In the genomic region with DNA sequence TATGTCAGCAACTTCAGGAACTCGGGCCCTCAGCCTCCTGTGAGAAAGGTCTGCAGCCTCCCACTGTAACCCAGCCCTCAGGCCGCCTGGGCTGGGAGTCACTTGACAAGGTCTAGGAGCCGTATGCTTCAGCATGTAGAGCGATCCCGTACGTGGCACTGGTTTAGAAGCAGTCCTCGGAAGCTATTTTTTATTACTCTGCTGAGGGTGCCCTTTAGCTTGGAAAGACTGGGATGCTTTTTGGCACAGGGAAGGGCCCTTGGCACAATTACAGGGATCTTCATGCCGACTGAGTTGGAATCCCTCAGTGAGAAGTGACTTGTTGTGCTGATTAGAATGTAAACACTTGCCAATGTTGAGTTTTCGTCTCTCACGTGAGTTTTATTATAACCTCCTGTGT, we compare ENCODE assay signal across 8 mouse cellular contexts.
A peak's percentile ranks its signal among the peaks of the same experiment; 100 is the strongest.
DNase-seq lines count a peak whose midpoint lies in the region; ATAC-seq and TF ChIP-seq lines count a peak whose summit lies in the region.

No protein-coding gene starts in this region.

- H3K27ac ChIP-seq in heart, embryonic 11.5 days (ENCODE audit: low read depth, low read length) = no peak overlapping the region
- H3K27ac ChIP-seq in cerebellum, adult 2 months (ENCODE audit: insufficient read depth, low read length) = no peak overlapping the region
- H3K27ac ChIP-seq in midbrain, embryonic 13.5 days = no peak overlapping the region

- no peak overlapping the region for H3K9ac ChIP-seq in heart, embryonic 11.5 days (ENCODE audit: low read depth, low read length)
- H3K9ac ChIP-seq in midbrain, embryonic 13.5 days (replicated peaks) = no peak overlapping the region

- H3K4me1 ChIP-seq in heart, embryonic 11.5 days (ENCODE audit: control insufficient read depth, insufficient read depth, low read length) = peaks cover 22% of the 10 kb centered on the region
- H3K4me1 ChIP-seq in cerebellum, adult 2 months (ENCODE audit: control insufficient read depth, insufficient read depth, low read length) = peaks cover 38% of the 10 kb centered on the region
- peaks cover 56% of the 10 kb centered on the region for H3K4me1 ChIP-seq in midbrain, embryonic 13.5 days (replicated peaks)

- DNase-seq in heart, adult 18-20 months = peak; percentile 68 to 72
- DNase-seq in Muller cell, postnatal 12 days (ENCODE audit: inconsistent ontology term) = peak; percentile 49
- peak; percentile 76 to 82 for DNase-seq in cerebellum, adult 2 months
- peak; percentile 30 for DNase-seq in kidney, postnatal 14 days
- no peak for DNase-seq in yolk sac, embryonic 10.5 days (ENCODE audit: low spot score)
- no peak for DNase-seq in embryo, embryonic 11 days

- TF ChIP-seq POLR2A in cerebellum, adult 2 months (IDR thresholded peaks at IDR 0.05; ENCODE audit: borderline replicate concordance, insufficient read depth, low read length) = no peak

- 68% methylated on average over 10 of the region's 10 CpGs for WGBS in heart, embryonic 11.5 days (ENCODE audit: insufficient replicate concordance)
- WGBS in cerebellum, adult 2 months = 14% methylated on average over 10 of the region's 10 CpGs
- 86% methylated on average over 10 of the region's 10 CpGs for WGBS in midbrain, embryonic 13.5 days

- no peaks in the 10 kb centered on the region for H3K9me3 ChIP-seq in heart, embryonic 11.5 days (replicated peaks; ENCODE audit: control insufficient read depth, low read length)
- H3K9me3 ChIP-seq in midbrain, embryonic 13.5 days = no peaks in the 10 kb centered on the region

- ATAC-seq in heart, embryonic 11.5 days (replicated peaks; ENCODE audit: insufficient number of reproducible peaks, low FRiP score, low TSS enrichment) = no peak
- ATAC-seq in midbrain, embryonic 13.5 days = no peak

- H3K27me3 ChIP-seq in heart, embryonic 11.5 days (ENCODE audit: control insufficient read depth, insufficient read depth, low read length) = no peaks in the 10 kb centered on the region
- H3K27me3 ChIP-seq in cerebellum, adult 2 months (ENCODE audit: control insufficient read depth, insufficient read depth, low read length) = no peaks in the 10 kb centered on the region
- H3K27me3 ChIP-seq in midbrain, embryonic 13.5 days = peaks cover 49% of the 10 kb centered on the region

- no peak for TF ChIP-seq CTCF in cerebellum, adult 2 months (IDR thresholded peaks at IDR 0.05; ENCODE audit: borderline replicate concordance, insufficient read depth, low read depth, low read length)

- H3K36me3 ChIP-seq in heart, embryonic 11.5 days (ENCODE audit: control insufficient read depth, insufficient read depth, low read length) = no peaks in the 10 kb centered on the region
- no peaks in the 10 kb centered on the region for H3K36me3 ChIP-seq in midbrain, embryonic 13.5 days

- no peak overlapping the region for H3K4me3 ChIP-seq in heart, embryonic 11.5 days (ENCODE audit: low read depth, low read length)
- H3K4me3 ChIP-seq in cerebellum, adult 2 months (replicated peaks; ENCODE audit: insufficient read depth, low read depth, low read length) = no peak overlapping the region
- no peak overlapping the region for H3K4me3 ChIP-seq in midbrain, embryonic 13.5 days (replicated peaks)

- no peak overlapping the region for H3K4me2 ChIP-seq in heart, embryonic 11.5 days
- no peak overlapping the region for H3K4me2 ChIP-seq in midbrain, embryonic 13.5 days (replicated peaks)

Comparison
In these comparisons a context has a peak if more than half of its experiments do, and no peak if none do; other contexts are left out.
1. DNase-seq: peak in heart, adult 18-20 months (2 of 2), Muller cell, postnatal 12 days (single experiment), cerebellum, adult 2 months (2 of 2) and kidney, postnatal 14 days (single experiment); none in yolk sac, embryonic 10.5 days (single experiment) and embryo, embryonic 11 days (single experiment).